ENCODE assay signal across 8 mouse cellular contexts in the genomic region with DNA sequence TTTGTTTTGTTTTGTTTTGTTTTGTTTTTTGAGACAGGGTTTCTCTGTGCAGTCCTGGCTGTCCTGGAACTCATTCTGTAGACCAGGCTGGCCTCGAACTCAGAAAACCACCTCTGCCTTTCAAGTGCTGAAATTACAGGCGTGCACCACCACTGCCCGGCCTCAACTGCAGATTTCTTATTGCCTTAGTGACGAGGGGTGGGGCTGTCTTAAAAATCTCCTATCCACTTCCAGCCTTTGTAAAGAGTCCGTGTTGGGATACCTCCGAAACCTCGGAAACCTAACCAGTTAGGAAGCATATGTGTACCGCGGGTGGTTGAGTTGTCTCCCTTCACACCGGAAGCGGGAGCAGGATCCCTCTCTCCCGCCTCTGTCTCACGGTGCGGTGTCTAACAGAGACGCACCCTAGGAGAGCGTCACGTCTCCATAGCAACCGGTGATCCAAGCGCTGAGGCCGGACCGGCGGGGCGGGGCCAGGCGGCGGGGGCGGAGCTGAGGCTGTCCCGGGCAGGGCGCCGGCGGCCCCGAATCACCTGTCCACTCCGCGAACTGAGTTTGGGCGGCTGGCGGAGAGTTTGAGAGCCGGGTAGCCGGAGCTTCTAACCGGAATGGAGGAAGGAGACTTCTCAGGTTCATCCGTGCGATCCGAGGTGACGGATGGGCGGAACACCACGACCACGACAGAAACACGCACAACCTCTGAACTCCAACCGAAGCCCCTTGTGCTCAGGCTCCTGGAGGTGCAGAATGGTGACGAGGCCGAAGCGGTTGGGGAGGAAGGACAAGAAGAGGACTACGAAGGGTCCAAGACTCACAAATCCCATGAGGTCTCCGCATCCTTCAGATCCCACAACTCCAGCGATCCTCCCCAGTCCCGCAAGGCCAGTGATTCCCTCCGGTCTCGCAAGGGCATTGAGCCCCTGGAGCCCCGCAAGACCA. TPM values are rescaled to one million over a fixed set of nuclear protein-coding genes. Genes with fewer than 3 reads are reported as not detected.
A peak's percentile ranks its signal among the peaks of the same experiment; 100 is the strongest.
DNase-seq lines count a peak whose midpoint lies in the region; ATAC-seq lines count a peak whose summit lies in the region.

A gene (plus strand): TSS at position 480 of the 939 bp plus-strand sequence.

- DNase-seq in adrenal gland, adult (ENCODE audit: inconsistent age in 2 of 2, low spot score in 1 of 2): peak; percentile 85 to 92
- DNase-seq in gastrocnemius, adult 18-20 months (ENCODE audit: low spot score): peak; percentile 82
- DNase-seq in left cerebral cortex, adult 18-20 months (ENCODE audit: low spot score in 2 of 2): peak; percentile 68 to 79
- peak; percentile 92 for DNase-seq in lung, postnatal 36 days
- DNase-seq in retina, adult 2 months (ENCODE audit: low read depth, low spot score): peak; percentile 15
- DNase-seq in thymus, postnatal 14 days: peak; percentile 68

- 0 out of 2 replicates have a peak, but pooled peaks cover 3% of the 10 kb centered on the region for H3K4me1 ChIP-seq in hindbrain, embryonic 15.5 days (replicated peaks)

- H3K4me2 ChIP-seq in hindbrain, embryonic 15.5 days: peak within 1 kb of the TSS; percentile 91

- H3K27ac ChIP-seq in hindbrain, embryonic 15.5 days (replicated peaks): no peak within 1 kb of the TSS

- no peaks in the 10 kb centered on the region for H3K9me3 ChIP-seq in hindbrain, embryonic 15.5 days

- 12% methylated on average over 57 of the region's 57 CpGs for WGBS in hindbrain, embryonic 15.5 days

- H3K27me3 ChIP-seq in hindbrain, embryonic 15.5 days: 0 out of 2 replicates have a peak, but pooled peaks cover 3% of the 10 kb centered on the region

- peak within 1 kb of the TSS; percentile 67 for H3K4me3 ChIP-seq in hindbrain, embryonic 15.5 days

- ATAC-seq in common myeloid progenitor, adult 5-6 weeks (replicated peaks; ENCODE audit: low read depth, poor library complexity, severe bottlenecking): peak; percentile 88
- ATAC-seq in hindbrain, embryonic 15.5 days (ENCODE audit: low FRiP score, low read depth): peak; percentile 98

- H3K9ac ChIP-seq in hindbrain, embryonic 15.5 days: peak within 1 kb of the TSS; percentile 53

- H3K36me3 ChIP-seq in hindbrain, embryonic 15.5 days: no peaks in the 10 kb centered on the region

RNA-seq across cellular contexts. Expression of the gene that starts here (rescaled TPM):
- total RNA-seq in common myeloid progenitor, adult 5-6 weeks (2017): 0.23 TPM in 1 of 2 replicates, not detected in the other
- not detected for total RNA-seq in gastrocnemius, adult 18-20 months (2021)
- polyA plus RNA-seq in hindbrain, embryonic 15.5 days (2015; fragmentation: Nextera tagmentation; extraction: Ambion mirVana): 0.71 and 0.94 TPM in 2 replicates
- under 1 TPM; 0.42 to 0.63 TPM for total RNA-seq in left cerebral cortex, adult 18-20 months (2021)

Comparison
In these comparisons a context has a peak if more than half of its experiments do, and no peak if none do; other contexts are left out.
1. Peak in ATAC-seq in common myeloid progenitor, adult 5-6 weeks; RNA of the gene not detected or under 1 TPM.
2. Peak in DNase-seq in gastrocnemius, adult 18-20 months; RNA of the gene not detected or under 1 TPM.
3. Peak in ATAC-seq, H3K4me3 ChIP-seq, H3K9ac ChIP-seq and H3K4me2 ChIP-seq in hindbrain, embryonic 15.5 days; RNA of the gene not detected or under 1 TPM.
4. Peak in DNase-seq in left cerebral cortex, adult 18-20 months; RNA of the gene not detected or under 1 TPM.
5. DNase-seq: peak in every context shown above with its lines; median percentile 92 in lung, postnatal 36 days; 88 in adrenal gland, adult; 82 in gastrocnemius, adult 18-20 months; 74 in left cerebral cortex, adult 18-20 months; 68 in thymus, postnatal 14 days; 15 in retina, adult 2 months.